Mouse (Mus musculus) heart, adult 2 months (tissue): ENCODE results near the gene Zfp385a. TPM values are rescaled to one million over a fixed set of nuclear protein-coding genes. Genes with fewer than 3 reads are reported as not detected.

ENCODE experiments used
- DNase-seq, 2 experiments: peaks; one replicate each; pipeline ENCODE4 v3.0.0; 2021
- H3K27ac ChIP-seq: fragments of 200-600 bp; 2 replicates; pipeline ENCODE4 v1.8.1; 2022
- H3K27me3 ChIP-seq: fragments of 200-500 bp; 2 replicates; pipeline ENCODE4 v1.6.1; 2012; ENCODE audit warnings: mild to moderate bottlenecking, low read length, inconsistent platforms, mixed read lengths; ENCODE audit not compliant: control insufficient read depth, insufficient read depth
- H3K36me3 ChIP-seq: fragments of 200-500 bp; 2 replicates; pipeline ENCODE4 v1.6.1; 2012; ENCODE audit warnings: low read length, inconsistent platforms; ENCODE audit not compliant: control insufficient read depth, insufficient read depth
- H3K4me1 ChIP-seq: fragments of 200-500 bp; 2 replicates; pipeline ENCODE4 v1.6.1; 2011; ENCODE audit warnings: low read length; ENCODE audit not compliant: control insufficient read depth, insufficient read depth
- H3K4me3 ChIP-seq: fragments of 200-600 bp; 2 replicates; pipeline ENCODE4 v1.8.1; 2022
- H3K79me2 ChIP-seq: fragments of 200-500 bp; replicated peaks from 2 replicates; pipeline ENCODE4 v1.6.1; 2012; ENCODE audit warnings: mild to moderate bottlenecking, inconsistent platforms, low read length, moderate library complexity, mixed read lengths; ENCODE audit not compliant: control insufficient read depth, insufficient read depth
- H3K9ac ChIP-seq: fragments of 200-500 bp; 2 replicates; pipeline ENCODE4 v1.6.1; 2012; ENCODE audit warnings: low read depth, mild to moderate bottlenecking, control low read depth, inconsistent platforms, low read length, mixed read lengths
- CTCF ChIP-seq: fragments of 200-600 bp; IDR thresholded peaks from 2 replicates; pipeline ENCODE4 v1.8.1; 2022; ENCODE audit warnings: antibody characterized with exemption, mild to moderate bottlenecking, moderate library complexity
- EP300 ChIP-seq: fragments of 200-500 bp; IDR thresholded peaks from 2 replicates; pipeline ENCODE4 v1.6.1; 2011; ENCODE audit warnings: low read depth, low read length, control low read depth; ENCODE audit not compliant: insufficient read depth
- POLR2A ChIP-seq: fragments of 200-500 bp; IDR thresholded peaks from 2 replicates; pipeline ENCODE4 v1.6.1; 2011; ENCODE audit warnings: mild to moderate bottlenecking, low read depth, low read length, control low read depth; ENCODE audit not compliant: insufficient read depth
- WGBS: fragments of 180-500 bp; shearing (Covaris S2); methylation state at CpG from one replicate; pipeline ENCODE4 v1.1.7; 2018; 5-methylcytosine and 5-hydroxymethylcytosine counted together
- intact Hi-C: fragments of 180-260 bp; cut with DNase I; formaldehyde crosslinking; loops from one replicate; pipeline ENCODE4 v1.15.1; 2025
- polyA plus RNA-seq: library from polyadenylated mRNA; depleted of rRNA; stranded (reverse); fragments of >200 nt; gene quantifications from 2 replicates; pipeline ENCODE4 v1.2.3, GENCODE M21; 2012
- total RNA-seq, 2 experiments: library from RNA; stranded (reverse); gene quantifications; 2 replicates each; pipeline ENCODE4 v1.2.3; 2021

Gene Zfp385a
- total and polyA plus RNA-seq, 3 experiments: 10.1 to 12.0 (median 10.4) TPM

- Histone ChIP-seq H3K27ac (no peak overlapping the region), H3K9ac (no peak overlapping the region), H3K79me2 (no peaks in the 10 kb centered on the region), H3K4me3 (no peak overlapping the region), H3K4me1 (no peaks in the 10 kb centered on the region), H3K36me3 (peaks cover 4% of the 10 kb centered on the region), H3K27me3 (no peaks in the 10 kb centered on the region; the same call in 1 of the 2 replicates)
- no peak for TF ChIP-seq EP300
- TF ChIP-seq CTCF: peak; percentile 11; the same call in 1 of the 2 replicates
- 39% methylated on average over 4 of the region's 4 CpGs for WGBS
- no peak for DNase-seq
- intact Hi-C loops: no loop called here
Measured at GRCm38 (mm10) chr15:103340786-103341185, 893 bp upstream of the Zfp385a start.

GRCm38 (mm10) chr15:103339166-103339960 is 530 bp downstream of the Zfp385a start:
- Histone ChIP-seq H3K4me3 (peak overlapping the region; percentile 39), H3K4me1 (no peaks in the 10 kb centered on the region), H3K79me2 (no peaks in the 10 kb centered on the region), H3K36me3 (peaks cover 4% of the 10 kb centered on the region; the same call in 1 of the 2 replicates), H3K9ac (peak overlapping the region; percentile 34), H3K27me3 (no peaks in the 10 kb centered on the region; the same call in 1 of the 2 replicates), H3K27ac (no peak overlapping the region)
- 20% methylated on average over 31 of the region's 31 CpGs for WGBS
- intact Hi-C loops: no loop called here
- DNase-seq: no peak
- TF ChIP-seq POLR2A (no peak), CTCF (no peak), EP300 (no peak)

GRCm38 (mm10) chr15:103338829-103339165 is 1.1 kb downstream of the Zfp385a start:
- Histone ChIP-seq H3K79me2 (no peaks in the 10 kb centered on the region), H3K4me1 (no peaks in the 10 kb centered on the region), H3K27me3 (no peaks in the 10 kb centered on the region; the same call in 1 of the 2 replicates), H3K9ac (no peak overlapping the region), H3K27ac (no peak overlapping the region), H3K36me3 (peaks cover 4% of the 10 kb centered on the region; the same call in 1 of the 2 replicates), H3K4me3 (no peak overlapping the region)
- intact Hi-C loops: no loop called here
- no peak for TF ChIP-seq POLR2A
- no peak for TF ChIP-seq CTCF
- TF ChIP-seq EP300: no peak
- no peak for DNase-seq
- 87% methylated on average over 4 of the region's 4 CpGs for WGBS

DNA sequence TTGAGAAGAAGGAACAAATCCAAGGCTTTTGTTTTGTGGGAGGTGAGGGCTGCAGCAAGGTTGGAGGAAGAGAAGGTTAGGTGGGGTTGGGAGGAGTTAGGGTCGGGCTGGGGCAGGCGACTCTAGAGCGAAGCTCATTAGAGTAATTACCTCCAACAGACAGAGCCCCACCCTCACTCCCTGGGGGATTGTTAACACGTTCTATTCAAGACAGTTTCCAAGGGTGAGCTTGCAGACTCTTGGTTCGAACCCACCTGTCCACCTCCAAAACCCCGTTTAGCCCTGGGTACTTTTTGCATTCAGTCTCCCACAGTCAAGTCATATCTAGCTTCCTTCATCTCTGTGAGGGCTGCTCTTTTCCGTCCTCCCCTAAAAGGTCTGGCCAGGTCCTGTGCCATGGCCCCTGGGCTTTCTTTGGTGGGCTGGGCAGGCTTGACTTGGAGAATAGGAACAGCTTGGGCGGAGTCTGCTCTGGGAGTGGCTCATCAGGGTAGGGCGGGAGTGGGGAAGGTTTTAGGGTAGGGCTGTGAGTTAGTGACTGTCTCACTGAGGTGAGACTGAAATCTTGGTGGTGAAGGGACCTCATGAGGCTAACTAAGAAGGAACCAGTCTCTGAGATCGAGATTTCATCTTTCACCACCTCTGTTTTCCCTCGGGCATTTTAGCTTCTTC is 2.8 kb downstream of the Zfp385a start:
- Histone ChIP-seq H3K4me3 (no peak overlapping the region), H3K9ac (no peak overlapping the region), H3K4me1 (no peaks in the 10 kb centered on the region), H3K79me2 (no peaks in the 10 kb centered on the region), H3K27me3 (no peaks in the 10 kb centered on the region; the same call in 1 of the 2 replicates), H3K36me3 (no peaks in the 10 kb centered on the region), H3K27ac (no peak overlapping the region)
- TF ChIP-seq CTCF (no peak), EP300 (no peak), POLR2A (no peak)
- intact Hi-C loops: no loop called here
- no peak for DNase-seq
- 46% methylated on average over 11 of the region's 11 CpGs for WGBS

DNA sequence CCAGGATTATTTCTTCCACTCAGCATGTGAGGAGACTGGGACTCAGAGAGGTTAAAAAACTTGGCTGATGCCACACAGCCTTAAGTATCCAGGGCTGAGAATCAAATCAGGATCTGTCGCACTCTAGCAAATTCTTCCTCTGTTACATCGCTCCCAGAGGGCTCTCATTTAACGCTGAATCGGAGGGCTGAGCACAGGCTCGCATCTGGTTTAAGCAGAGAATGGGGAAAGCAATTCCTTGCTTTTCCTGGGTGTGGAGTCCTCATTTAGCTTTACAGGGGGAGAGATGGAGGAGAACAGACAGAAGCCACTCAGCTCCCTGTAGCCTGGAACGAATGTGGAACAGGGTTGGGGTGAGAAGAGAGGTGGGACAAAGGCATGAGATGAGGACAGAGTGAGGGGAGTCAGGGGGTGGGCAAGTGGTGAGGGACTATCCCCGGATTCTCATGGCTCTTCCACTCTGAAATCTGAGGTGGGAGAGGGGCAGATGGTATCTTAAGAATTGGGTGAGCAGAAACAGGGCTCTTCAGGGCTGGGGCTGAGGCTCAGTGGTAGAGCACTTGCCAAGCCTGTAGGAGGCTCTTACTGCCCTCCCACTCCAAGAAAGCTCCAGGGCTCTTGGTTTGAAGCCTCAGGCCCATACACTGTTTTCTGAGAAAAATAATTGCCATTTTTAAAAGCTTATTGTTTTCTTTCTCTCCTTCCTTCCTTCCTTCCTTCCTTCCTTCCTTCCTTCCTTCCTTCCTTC is 4.2 kb downstream of the Zfp385a start:
- Histone ChIP-seq H3K27ac (no peak overlapping the region), H3K4me3 (no peak overlapping the region), H3K27me3 (no peaks in the 10 kb centered on the region), H3K36me3 (no peaks in the 10 kb centered on the region), H3K4me1 (no peaks in the 10 kb centered on the region), H3K9ac (no peak overlapping the region), H3K79me2 (no peaks in the 10 kb centered on the region)
- 51% methylated on average over 7 of the region's 7 CpGs for WGBS
- intact Hi-C loops: no loop called here
- no peak for DNase-seq
- no peak for TF ChIP-seq CTCF
- TF ChIP-seq POLR2A: no peak
- no peak for TF ChIP-seq EP300
